Comparison of ENCODE assay signal across 21 mouse cellular contexts in the genomic region with DNA sequence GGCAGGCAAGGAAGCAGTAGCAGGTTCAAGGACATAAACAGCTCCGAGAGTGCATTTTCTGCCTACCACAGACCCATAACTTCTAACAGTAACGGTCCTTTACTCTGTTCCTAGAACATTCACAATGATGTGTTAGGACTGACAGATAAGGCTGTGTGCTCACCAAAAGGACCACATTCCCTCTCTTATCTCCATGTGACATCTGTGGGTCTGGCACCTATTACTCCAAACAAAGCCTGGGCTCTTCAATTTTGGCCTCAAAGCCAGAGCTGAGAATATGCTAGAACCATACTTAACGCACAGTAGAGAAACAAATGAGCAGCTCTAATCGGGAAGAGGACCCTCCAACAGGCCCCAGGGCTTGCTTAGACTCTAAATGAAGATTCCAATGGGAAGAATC. TPM values are rescaled to one million over a fixed set of nuclear protein-coding genes. Genes with fewer than 3 reads are reported as not detected.
"Had no signal": no experiment of that assay in that cellular context is flagged by ENCODE, and none has a peak within 500 bp of the region (broad histone marks: within the 10 kb centered on the region; RNA-seq: fewer than 3 reads in every experiment).

No protein-coding gene starts in this region.

- H3K4me2 ChIP-seq: limb, embryonic 13.5 days; liver, embryonic 15.5 days; lung, embryonic 14.5 days; midbrain, embryonic 12.5 days had no signal

- H3K36me3 ChIP-seq: limb, embryonic 13.5 days; liver, embryonic 15.5 days; midbrain, embryonic 12.5 days had no signal

- DNase-seq: kidney, adult 8-10 months; kidney, postnatal 36 days; lung, embryonic 14.5 days; lung, postnatal 10 days; right cerebral cortex, postnatal 25 days; thymus, postnatal 4 days had no signal

- H3K9me3 ChIP-seq: limb, embryonic 13.5 days; liver, embryonic 15.5 days; megakaryocyte, embryonic 14.5 days; midbrain, embryonic 12.5 days had no signal

- H3K27me3 ChIP-seq: limb, embryonic 13.5 days had no signal

- H3K4me1 ChIP-seq: limb, embryonic 13.5 days; midbrain, embryonic 12.5 days had no signal

- ATAC-seq: intestine, embryonic 16.5 days; midbrain, embryonic 16.5 days had no signal

- H3K27ac ChIP-seq: kidney, postnatal 0 days; layer of hippocampus, adult 2 months; limb, embryonic 13.5 days; liver, embryonic 15.5 days; macrophage; midbrain, embryonic 12.5 days had no signal

- H3K4me3 ChIP-seq: layer of hippocampus, adult 2 months; limb, embryonic 13.5 days; liver, embryonic 15.5 days; megakaryocyte, embryonic 14.5 days; midbrain, embryonic 12.5 days had no signal

- H3K9ac ChIP-seq: limb, embryonic 13.5 days; liver, embryonic 15.5 days; lung, embryonic 14.5 days; midbrain, embryonic 12.5 days had no signal

RNA-seq across cellular contexts. Expression of gene 4921517D22Rik, which starts 14.0 kb away (rescaled TPM):
- total RNA-seq: layer of hippocampus, adult 2 months; layer of hippocampus, postnatal 10 days; left cerebral cortex, postnatal 36 days had no signal
- polyA plus RNA-seq: intestine, embryonic 16.5 days; kidney, postnatal 0 days; limb, embryonic 13.5 days; liver, embryonic 15.5 days; lung, embryonic 14.5 days; macrophage; midbrain, embryonic 12.5 days; midbrain, embryonic 16.5 days; neural tube, embryonic 14.5 days; small intestine, adult 2 months; stomach, embryonic 16.5 days; thymus, postnatal 0 days had no signal

RNA-seq across cellular contexts. Expression of gene Spata31d1a, which starts 30.2 kb away (rescaled TPM):
- polyA plus RNA-seq: intestine, embryonic 16.5 days; kidney, postnatal 0 days; limb, embryonic 13.5 days; liver, embryonic 15.5 days; lung, embryonic 14.5 days; macrophage; small intestine, adult 2 months; stomach, embryonic 16.5 days; thymus, postnatal 0 days had no signal

RNA-seq across cellular contexts. Expression of gene Spata31d1b, which starts 32.2 kb away (rescaled TPM):
- total RNA-seq: left cerebral cortex, postnatal 36 days had no signal
- polyA plus RNA-seq: intestine, embryonic 16.5 days; kidney, postnatal 0 days; limb, embryonic 13.5 days; lung, embryonic 14.5 days; macrophage; midbrain, embryonic 12.5 days; midbrain, embryonic 16.5 days; neural tube, embryonic 14.5 days; small intestine, adult 2 months; stomach, embryonic 16.5 days had no signal

RNA-seq across cellular contexts. Expression of gene Spata31d1d, which starts 51.6 kb away (rescaled TPM):
- total RNA-seq: layer of hippocampus, adult 2 months; layer of hippocampus, postnatal 10 days; left cerebral cortex, postnatal 36 days had no signal
- polyA plus RNA-seq: intestine, embryonic 16.5 days; kidney, postnatal 0 days; limb, embryonic 13.5 days; liver, embryonic 15.5 days; lung, embryonic 14.5 days; macrophage; midbrain, embryonic 12.5 days; midbrain, embryonic 16.5 days; neural tube, embryonic 14.5 days; small intestine, adult 2 months; stomach, embryonic 16.5 days; thymus, postnatal 0 days had no signal
